Mouse (Mus musculus) lung, adult 18-20 months (tissue): ENCODE results near the gene Tfdp2.
"Not testable (repeated sequence)": the region's sequence is repeated elsewhere in the genome, so short reads cannot be mapped to it uniquely, and the experiment has no call there.

Experiments used
- DNase-seq, 2 experiments: peaks; one replicate each; pipeline ENCODE4 v3.0.0; 2022; ENCODE audit warnings: mixed read lengths in 2 of 2

Tfdp2 gene

GRCm38 (mm10) chr9:96195885-96196622 is at the start of gene Tfdp2:
Tfdp2 (plus strand) TSS chr9:96196275.
- peak; percentile 89 to 93 for DNase-seq

GRCm38 (mm10) chr9:96152801-96153200 is 43.3 kb upstream of the Tfdp2 start:
- DNase-seq = no peak

GRCm38 (mm10) chr9:96158431-96158830 is 37.6 kb upstream of the Tfdp2 start:
- DNase-seq = no peak

- no peak for DNase-seq
Measured at GRCm38 (mm10) chr9:96159047-96159446, 37.0 kb upstream of the Tfdp2 start.

GRCm38 (mm10) chr9:96160767-96161166 is 35.3 kb upstream of the Tfdp2 start:
- no peak for DNase-seq

- DNase-seq = no peak
Measured at GRCm38 (mm10) chr9:96162421-96162820, 33.7 kb upstream of the Tfdp2 start.

- DNase-seq = no peak
Measured at GRCm38 (mm10) chr9:96163443-96163842, 32.6 kb upstream of the Tfdp2 start.

GRCm38 (mm10) chr9:96163983-96164382 is 32.1 kb upstream of the Tfdp2 start:
- not testable (repeated sequence) for DNase-seq

- DNase-seq = peak; percentile 20 to 53
Measured at GRCm38 (mm10) chr9:96167168-96167585, 28.9 kb upstream of the Tfdp2 start.

GRCm38 (mm10) chr9:96170600-96170999 is 25.5 kb upstream of the Tfdp2 start:
- no peak for DNase-seq

GRCm38 (mm10) chr9:96184909-96185308 is 11.2 kb upstream of the Tfdp2 start:
- DNase-seq = no peak

- DNase-seq = no peak
Measured at GRCm38 (mm10) chr9:96186701-96187100, 9.4 kb upstream of the Tfdp2 start.

GRCm38 (mm10) chr9:96196636-96197181 is 634 bp downstream of the Tfdp2 start:
- peak; percentile 42 to 47 for DNase-seq

- DNase-seq = peak; percentile 10 to 38
Measured at GRCm38 (mm10) chr9:96197806-96198205, 1.7 kb downstream of the Tfdp2 start.

- peak; percentile 15 to 36 for DNase-seq
Measured at GRCm38 (mm10) chr9:96203663-96204062, 7.6 kb downstream of the Tfdp2 start.

GRCm38 (mm10) chr9:96207428-96207827 is 11.4 kb downstream of the Tfdp2 start:
- no peak for DNase-seq

GRCm38 (mm10) chr9:96213036-96213645 is 17.1 kb downstream of the Tfdp2 start:
- no peak for DNase-seq

GRCm38 (mm10) chr9:96214171-96214570 is 18.1 kb downstream of the Tfdp2 start:
- no peak for DNase-seq

GRCm38 (mm10) chr9:96217299-96217698 is 21.2 kb downstream of the Tfdp2 start:
- DNase-seq = no peak

- DNase-seq = no peak
Measured at GRCm38 (mm10) chr9:96217799-96218198, 21.7 kb downstream of the Tfdp2 start.

GRCm38 (mm10) chr9:96219114-96219669 is 23.1 kb downstream of the Tfdp2 start:
- no peak for DNase-seq

GRCm38 (mm10) chr9:96220419-96220818 is 24.3 kb downstream of the Tfdp2 start:
- DNase-seq = no peak

GRCm38 (mm10) chr9:96223302-96223701 is 27.2 kb downstream of the Tfdp2 start:
- no peak for DNase-seq

GRCm38 (mm10) chr9:96228285-96228684 is 32.2 kb downstream of the Tfdp2 start:
- DNase-seq = no peak
